Mouse (Mus musculus) yolk sac, embryonic 10.5 days (tissue): ENCODE results near the gene Etnk2.
"Not testable (repeated sequence)": the region's sequence is repeated elsewhere in the genome, so short reads cannot be mapped to it uniquely, and the experiment has no call there.

ENCODE experiments used
- DNase-seq: peaks from one replicate; pipeline ENCODE4 v3.0.0-alpha.2; 2017; ENCODE audit warnings: low spot score

Gene Etnk2

GRCm38 (mm10) chr1:133363276-133364021 lies at the start of gene Etnk2:
Gene Etnk2, plus strand, starts transcription at chr1:133363572.
- DNase-seq, result peak; percentile 90

DNA sequence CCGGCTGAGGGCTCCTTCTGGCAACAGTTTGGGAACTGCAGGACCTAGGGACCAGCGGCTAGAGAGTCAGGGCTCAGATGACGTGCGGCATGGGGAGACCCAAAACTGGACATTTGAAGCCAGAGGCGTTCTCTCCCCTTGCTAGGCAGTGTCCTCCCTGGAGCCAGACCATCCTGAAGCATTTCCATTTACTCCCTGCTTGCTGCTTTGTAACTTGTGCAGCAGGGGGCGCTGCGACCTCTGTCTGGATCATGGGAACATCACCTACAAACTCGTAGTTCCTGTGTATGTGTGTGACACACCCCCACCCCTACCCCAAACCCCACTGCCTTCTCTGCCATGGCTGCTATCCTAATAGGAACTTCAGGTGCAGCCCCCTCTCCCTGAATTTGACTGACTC lies 49.0 kb upstream of the Etnk2 start:
- peak; percentile 26 for DNase-seq

DNA sequence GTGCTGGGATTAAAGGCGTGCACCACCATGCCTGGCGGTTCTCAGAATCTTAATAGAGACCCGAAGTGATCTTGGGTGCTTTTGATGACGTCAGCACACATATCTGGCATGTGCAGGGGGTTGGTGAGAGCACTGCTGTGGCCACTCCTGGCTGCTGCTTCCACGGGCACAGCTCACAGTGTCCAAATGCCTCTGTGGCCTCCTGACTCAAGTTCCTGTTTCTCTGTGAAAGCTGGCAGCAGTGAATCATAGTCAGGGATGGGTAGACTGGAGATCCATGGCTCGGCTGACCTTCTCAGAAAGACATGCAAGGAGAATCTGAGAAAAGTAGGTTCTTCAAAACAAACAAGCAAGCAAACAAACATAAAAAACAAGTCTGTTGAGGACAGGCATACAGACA lies 47.6 kb upstream of the Etnk2 start:
- DNase-seq, result no peak

GRCm38 (mm10) chr1:133316577-133316976 lies 46.8 kb upstream of the Etnk2 start:
- no peak for DNase-seq

DNA sequence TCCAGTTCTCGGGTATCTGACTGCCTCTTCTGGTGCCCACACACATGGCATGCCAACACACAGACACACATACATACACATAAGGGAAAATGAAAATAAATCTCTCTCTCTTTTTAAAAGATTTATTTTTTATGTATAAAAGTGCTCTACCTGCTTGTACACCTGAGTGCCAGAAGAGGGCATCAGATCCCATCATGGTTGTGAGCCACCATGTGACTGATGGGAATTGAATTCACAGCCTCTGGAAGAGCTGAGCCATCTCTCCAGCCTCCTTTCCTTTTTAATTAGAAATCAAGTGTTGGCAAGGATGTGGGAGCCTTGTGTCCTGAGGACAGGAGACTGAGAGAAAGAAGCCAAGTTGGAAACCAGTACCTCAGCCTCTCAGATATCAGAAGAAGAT lies 46.2 kb upstream of the Etnk2 start:
- no peak for DNase-seq

- DNase-seq, result no peak
These were observed 42.0 kb upstream of the Etnk2 start, which contains the start of gene Kiss1 for GRCm38 (mm10) chr1:133321267-133321925. Gene Kiss1, plus strand, starts transcription at chr1:133321875.

- DNase-seq, result no peak
These were observed 40.0 kb upstream of the Etnk2 start for GRCm38 (mm10) chr1:133323333-133323732.

DNA sequence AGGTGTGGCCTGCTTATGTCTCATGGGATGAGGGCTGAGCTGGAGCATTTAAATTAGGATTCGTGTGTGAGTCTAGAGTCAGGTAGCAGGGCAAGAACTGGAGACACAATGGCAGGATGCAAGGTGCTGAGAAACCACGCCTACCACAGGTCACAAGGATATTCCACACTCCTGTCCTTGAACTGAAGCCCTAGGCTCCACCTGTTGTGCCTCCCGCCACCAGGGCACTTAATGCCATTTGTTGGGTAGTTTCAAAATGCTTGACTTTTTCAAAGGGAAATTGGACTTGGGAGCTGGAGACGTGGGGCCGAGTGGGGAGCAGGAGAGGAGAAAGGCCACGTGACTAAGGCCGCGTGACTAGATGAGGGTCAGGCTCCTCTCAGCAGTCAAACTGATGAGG lies 37.4 kb upstream of the Etnk2 start:
- DNase-seq, result no peak

GRCm38 (mm10) chr1:133327094-133327493 lies 36.3 kb upstream of the Etnk2 start:
- DNase-seq, result no peak

DNA sequence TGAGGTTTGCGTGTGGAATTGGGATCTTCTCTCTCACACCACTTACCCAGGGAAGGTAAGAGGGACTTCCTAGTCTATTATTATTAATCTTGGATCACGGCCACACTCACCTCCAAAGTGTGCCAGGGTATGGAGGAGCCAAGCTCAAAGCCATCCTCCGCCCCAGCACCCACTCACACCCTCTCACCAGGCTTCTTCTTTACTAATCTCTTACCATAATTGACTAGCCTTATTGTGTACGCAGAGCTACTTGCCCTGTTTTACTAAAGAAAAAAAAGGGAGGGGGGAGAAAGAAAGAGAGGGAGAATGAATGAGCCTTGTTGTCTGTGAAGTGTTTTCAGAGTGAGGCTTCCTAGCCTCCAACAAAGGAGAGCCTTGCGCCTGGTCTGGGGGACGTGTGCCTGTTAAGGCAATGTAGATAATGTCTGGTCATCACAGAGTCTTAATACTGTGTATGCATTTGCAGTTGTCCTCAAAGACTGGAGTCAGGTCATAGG lies 35.0 kb upstream of the Etnk2 start:
- no peak for DNase-seq

DNA sequence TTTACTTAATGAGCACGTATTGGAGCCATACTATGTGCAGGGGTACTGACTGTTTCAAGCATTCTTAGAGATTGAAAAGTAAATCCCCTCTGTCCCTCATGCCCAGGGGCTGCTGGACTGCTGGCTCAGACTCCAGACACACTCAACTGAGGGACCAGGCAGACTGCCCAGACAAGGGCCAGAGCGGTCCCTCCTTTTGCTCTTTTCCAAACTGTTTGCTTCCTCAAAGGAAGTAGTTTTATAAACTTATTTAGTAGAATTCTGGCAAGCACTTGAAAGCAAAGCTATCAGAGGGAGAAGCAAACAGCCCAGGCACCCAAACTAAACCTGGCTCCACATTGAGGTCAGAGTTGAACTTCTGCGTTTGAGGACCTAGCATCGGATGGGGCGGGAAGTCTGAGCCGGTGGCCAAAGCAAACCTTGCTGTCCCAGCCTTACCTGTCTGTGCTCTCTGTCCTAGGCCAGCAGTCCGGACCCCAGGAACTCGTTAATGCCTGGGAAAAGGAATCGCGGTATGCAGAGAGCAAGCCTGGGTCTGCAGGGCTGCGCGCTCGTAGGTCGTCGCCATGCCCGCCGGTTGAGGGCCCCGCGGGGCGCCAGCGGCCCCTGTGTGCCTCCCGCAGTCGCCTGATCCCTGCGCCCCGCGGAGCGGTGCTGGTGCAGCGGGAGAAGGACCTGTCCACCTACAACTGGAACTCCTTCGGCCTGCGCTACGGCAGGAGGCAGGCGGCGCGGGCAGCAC lies 34.3 kb upstream of the Etnk2 start:
- peak; percentile 27 for DNase-seq

DNA sequence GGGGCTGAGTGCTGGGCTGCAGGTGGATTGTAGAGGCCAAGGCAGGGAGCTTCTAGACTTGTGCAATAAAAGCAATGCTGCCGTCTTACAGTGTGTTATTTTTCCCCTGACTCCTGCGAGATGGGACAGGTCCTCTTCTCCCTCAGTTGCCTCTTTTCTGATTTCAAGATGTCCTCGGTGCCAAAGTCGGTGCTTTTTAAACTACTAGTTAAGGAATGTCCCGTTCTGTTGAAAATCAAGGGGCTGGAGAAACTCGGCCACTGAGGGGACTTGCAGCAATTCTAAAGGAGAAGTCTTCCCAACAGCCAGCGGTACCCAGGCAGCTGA lies 33.8 kb upstream of the Etnk2 start:
- no peak for DNase-seq

- DNase-seq, result no peak
These were observed 32.2 kb upstream of the Etnk2 start for GRCm38 (mm10) chr1:133331142-133331541.

DNA sequence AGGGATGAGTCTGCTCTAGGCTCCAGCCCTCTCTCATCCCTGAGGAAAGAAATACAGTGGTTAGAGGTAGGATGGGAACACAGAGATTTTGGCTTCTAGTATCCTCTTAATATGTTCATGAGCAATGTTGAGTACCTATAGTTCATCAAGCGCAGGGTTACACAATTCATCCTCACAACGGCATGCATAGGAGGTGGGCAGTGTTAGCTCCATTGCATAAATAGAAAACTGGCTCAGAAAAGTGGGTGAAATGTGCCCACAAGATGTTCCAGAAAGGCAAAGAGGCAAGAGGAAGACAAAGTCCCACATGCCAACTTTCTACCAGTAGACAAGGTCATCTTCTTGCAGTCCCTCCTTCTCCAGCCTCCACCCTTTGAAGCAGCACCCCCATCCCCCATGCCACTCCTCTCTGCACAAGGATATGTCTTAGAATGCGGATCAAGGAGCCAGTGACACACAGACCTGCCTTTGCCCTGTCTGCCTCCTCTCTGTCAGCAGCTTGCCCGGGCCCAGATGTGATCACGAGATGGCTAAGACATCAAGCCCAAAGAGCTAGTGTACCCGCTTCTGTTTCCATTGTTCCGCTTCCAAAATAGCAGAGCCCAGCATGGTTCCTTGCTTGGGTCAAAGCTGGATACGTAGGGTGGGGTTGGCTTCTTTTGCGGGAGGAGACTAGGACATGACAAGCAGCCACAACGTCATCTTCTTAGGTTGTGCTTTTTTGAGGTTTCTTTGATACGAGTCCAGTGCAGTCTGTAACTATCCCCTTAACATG lies 30.5 kb upstream of the Etnk2 start:
- no peak for DNase-seq

GRCm38 (mm10) chr1:133333937-133334336 lies 29.4 kb upstream of the Etnk2 start:
- no peak for DNase-seq

DNA sequence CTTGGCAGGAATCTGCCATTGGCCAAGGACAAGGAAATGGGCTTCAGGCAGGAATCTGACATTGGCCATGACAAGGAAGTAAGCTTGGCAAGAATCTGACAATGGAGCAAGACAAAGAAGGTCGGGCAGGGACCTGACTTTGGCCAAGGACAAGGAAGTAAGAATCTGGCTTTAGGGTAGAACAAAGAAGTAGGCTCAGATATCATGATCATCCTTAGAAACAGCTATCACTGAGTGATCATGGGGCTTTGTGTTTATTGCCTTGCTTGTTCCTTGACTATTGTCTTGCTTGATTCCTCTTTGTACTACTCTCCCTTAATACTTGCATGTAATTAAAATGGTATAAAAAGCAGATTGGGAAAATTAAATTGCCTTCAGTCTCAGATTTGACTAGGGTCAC lies 23.0 kb upstream of the Etnk2 start:
- not testable (repeated sequence) for DNase-seq

DNA sequence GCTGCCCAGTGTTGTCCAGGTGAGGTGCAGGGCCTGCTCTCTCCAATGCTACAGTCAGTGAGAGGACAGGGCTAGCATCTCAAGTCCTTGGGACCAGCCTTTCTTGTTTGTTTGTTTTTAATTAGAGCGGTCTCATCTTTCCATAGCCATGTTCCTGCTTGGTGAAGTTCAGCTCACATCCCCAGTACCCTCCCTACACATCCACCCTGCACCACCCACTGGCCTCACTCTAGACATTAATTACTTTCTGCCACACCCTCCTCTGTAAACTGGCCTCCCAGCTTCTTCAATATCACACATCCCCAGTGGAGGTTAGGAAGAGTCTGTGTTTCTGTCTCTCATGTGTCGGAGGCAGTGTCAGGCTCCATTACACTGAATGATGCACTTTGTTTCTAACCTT lies 19.0 kb upstream of the Etnk2 start:
- no peak for DNase-seq

GRCm38 (mm10) chr1:133346531-133346930 lies 16.8 kb upstream of the Etnk2 start:
- DNase-seq, result no peak

DNA sequence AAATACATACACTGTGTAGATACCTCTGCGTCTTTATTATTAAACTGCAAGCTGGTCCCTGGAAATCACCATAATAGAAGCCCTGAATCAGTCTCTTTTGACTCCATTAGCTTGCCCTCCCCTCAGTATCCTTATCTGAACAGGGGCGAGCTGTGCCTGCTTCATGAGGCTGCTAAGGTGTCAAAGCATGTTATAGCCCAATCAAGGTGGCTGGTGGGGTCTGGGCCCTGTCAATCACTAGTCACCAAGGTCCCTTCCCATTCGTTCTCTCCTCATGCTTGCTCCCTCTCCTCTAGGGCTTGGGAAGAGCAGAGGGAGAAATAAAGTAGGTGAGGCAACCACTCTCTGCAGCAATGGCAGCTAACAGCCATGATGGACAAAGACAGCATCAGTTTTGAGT lies 16.1 kb upstream of the Etnk2 start:
- DNase-seq, result no peak

- peak; percentile 78 for DNase-seq
These were observed 15.5 kb upstream of the Etnk2 start for GRCm38 (mm10) chr1:133347693-133348520.

DNA sequence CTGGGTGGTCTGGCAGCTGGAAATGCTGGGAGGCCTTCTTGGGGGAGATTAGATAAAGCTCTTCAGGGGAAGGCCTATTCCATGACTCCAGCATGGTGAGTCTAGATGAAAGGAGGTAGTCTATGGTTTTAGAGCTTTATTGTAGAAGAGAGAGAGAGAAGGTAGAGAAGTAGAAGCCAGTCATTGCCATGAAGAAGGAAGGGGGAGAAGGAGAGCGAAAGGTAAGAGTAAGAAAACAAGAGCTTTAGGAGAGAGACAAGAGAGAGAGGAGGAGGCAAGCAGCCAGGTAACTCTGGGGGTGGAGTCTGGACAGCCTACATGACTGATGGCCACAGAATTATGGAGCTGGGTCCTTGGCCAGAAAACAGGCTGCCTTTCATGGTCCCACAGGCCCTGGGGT lies 13.2 kb upstream of the Etnk2 start, which contains the start of gene Ren1:
Gene Ren1 (plus strand): TSS at position 301 of the 400 bp plus-strand sequence.
- no peak for DNase-seq
